Mouse (Mus musculus) forebrain, embryonic 16.5 days (tissue): ENCODE data around the gene Arhgap22. TPM values are rescaled to one million over a fixed set of nuclear protein-coding genes. Genes with fewer than 3 reads are reported as not detected.
A peak's percentile ranks its signal among the peaks of the same experiment; 100 is the strongest.

Source experiments
- ATAC-seq: fragments of 200-750 bp; cut with Nextera tagmentation; 2 replicates; pipeline ENCODE4 v1.8.0; 2017; ENCODE audit warnings: mild to moderate bottlenecking, moderate library complexity
- H3K27ac ChIP-seq: fragments of 300-500 bp; sonication (generic); 2 replicates; pipeline ENCODE4 v1.5.1; 2014; ENCODE audit warnings: low read length, control low read depth
- H3K27me3 ChIP-seq: fragments of 300-500 bp; sonication (generic); replicated peaks from 2 replicates; pipeline ENCODE4 v1.6.1; 2014; ENCODE audit warnings: low read length; ENCODE audit not compliant: control insufficient read depth, insufficient read depth
- H3K36me3 ChIP-seq: fragments of 300-500 bp; sonication (generic); 2 replicates; pipeline ENCODE4 v1.6.1; 2014; ENCODE audit not compliant: control insufficient read depth, insufficient read depth
- H3K4me1 ChIP-seq: fragments of 300-500 bp; sonication (generic); replicated peaks from 2 replicates; pipeline ENCODE4 v1.6.1; 2014; ENCODE audit warnings: low read length; ENCODE audit not compliant: control insufficient read depth, insufficient read depth
- H3K4me2 ChIP-seq: fragments of 300-500 bp; sonication (generic); 2 replicates; pipeline ENCODE4 v1.6.1; 2014; ENCODE audit warnings: mild to moderate bottlenecking, low read length, control low read depth
- H3K4me3 ChIP-seq: fragments of 300-500 bp; sonication (generic); replicated peaks from 2 replicates; pipeline ENCODE4 v1.5.1; 2014; ENCODE audit warnings: mild to moderate bottlenecking, low read length, control low read depth
- H3K9ac ChIP-seq: fragments of 300-500 bp; sonication (generic); replicated peaks from 2 replicates; pipeline ENCODE4 v1.6.1; 2014; ENCODE audit warnings: low read depth, low read length, control low read depth
- H3K9me3 ChIP-seq: fragments of 300-500 bp; sonication (generic); 2 replicates; pipeline ENCODE4 v1.6.1; 2016; ENCODE audit warnings: low read length; ENCODE audit not compliant: control insufficient read depth
- WGBS: fragments of 180-500 bp; shearing (Covaris S2); extraction: QIAGEN DNeasy Blood & Tissue Kit; methylation state at CpG from one replicate; pipeline ENCODE4 v1.1.7; 2014; 5-methylcytosine and 5-hydroxymethylcytosine counted together
- polyA plus RNA-seq: library from polyadenylated mRNA; unstranded; fragments of >200 nt; fragmentation: Nextera tagmentation; extraction: Ambion mirVana; gene quantifications from 2 replicates; pipeline ENCODE4 v1.2.1, GENCODE M21; 2015

Gene Arhgap22
- 0.47 and 1.1 TPM in 2 replicates for polyA plus RNA-seq

- Histone ChIP-seq H3K4me3 (peak within 1 kb of the TSS; percentile 36), H3K4me2 (peak within 1 kb of the TSS; percentile 60), H3K9ac (peak within 1 kb of the TSS; percentile 55), H3K4me1 (peaks cover 6% of the 10 kb centered on the region), H3K9me3 (no peaks in the 10 kb centered on the region), H3K36me3 (no peaks in the 10 kb centered on the region), H3K27ac (no peak within 1 kb of the TSS), H3K27me3 (peaks cover 4% of the 10 kb centered on the region; the same call in 1 of the 2 replicates)
- 14% methylated on average over 28 of the region's 28 CpGs for WGBS
- ATAC-seq = peak; percentile 84
These were observed at the start of gene Arhgap22 for GRCm38 (mm10) chr14:33213823-33214766. TSS of gene Arhgap22 (plus strand) at chr14:33214026.

GRCm38 (mm10) chr14:33168750-33169149 is 45.1 kb upstream of the Arhgap22 start:
- Histone ChIP-seq H3K4me1 (no peaks in the 10 kb centered on the region), H3K4me3 (no peak overlapping the region), H3K9ac (no peak overlapping the region), H3K36me3 (no peaks in the 10 kb centered on the region), H3K9me3 (no peaks in the 10 kb centered on the region), H3K4me2 (no peak overlapping the region), H3K27me3 (no peaks in the 10 kb centered on the region), H3K27ac (no peak overlapping the region)
- 85% methylated on average over 4 of the region's 4 CpGs for WGBS
- ATAC-seq = no peak

GRCm38 (mm10) chr14:33171942-33172341 is 41.9 kb upstream of the Arhgap22 start:
- H3K27ac ChIP-seq = no peak overlapping the region
- H3K4me3 ChIP-seq = no peak overlapping the region
- no peaks in the 10 kb centered on the region for H3K9me3 ChIP-seq
- ATAC-seq = no peak
- H3K36me3 ChIP-seq = no peaks in the 10 kb centered on the region
- no peak overlapping the region for H3K4me2 ChIP-seq
- H3K4me1 ChIP-seq = no peaks in the 10 kb centered on the region
- no peaks in the 10 kb centered on the region for H3K27me3 ChIP-seq
- H3K9ac ChIP-seq = no peak overlapping the region
- 85% methylated on average over 1 of the region's 1 CpGs for WGBS

- Histone ChIP-seq H3K27me3 (no peaks in the 10 kb centered on the region), H3K9me3 (no peaks in the 10 kb centered on the region), H3K4me2 (no peak overlapping the region), H3K36me3 (no peaks in the 10 kb centered on the region), H3K4me3 (no peak overlapping the region), H3K27ac (no peak overlapping the region), H3K4me1 (no peaks in the 10 kb centered on the region), H3K9ac (no peak overlapping the region)
- ATAC-seq = no peak
- 90% methylated on average over 4 of the region's 4 CpGs for WGBS
These were observed 38.6 kb upstream of the Arhgap22 start for GRCm38 (mm10) chr14:33175059-33175821.

GRCm38 (mm10) chr14:33180102-33180501 is 33.7 kb upstream of the Arhgap22 start:
- WGBS = 80% methylated on average over 5 of the region's 5 CpGs
- H3K4me1 ChIP-seq = no peaks in the 10 kb centered on the region
- H3K36me3 ChIP-seq = no peaks in the 10 kb centered on the region
- H3K27ac ChIP-seq = no peak overlapping the region
- ATAC-seq = no peak
- no peak overlapping the region for H3K9ac ChIP-seq
- no peak overlapping the region for H3K4me3 ChIP-seq
- no peaks in the 10 kb centered on the region for H3K9me3 ChIP-seq
- H3K4me2 ChIP-seq = no peak overlapping the region
- H3K27me3 ChIP-seq = no peaks in the 10 kb centered on the region

GRCm38 (mm10) chr14:33185068-33185800 is 28.6 kb upstream of the Arhgap22 start, which contains the start of gene Wdfy4:
TSS of gene Wdfy4 (minus strand) at chr14:33185508.
- no peak within 1 kb of the TSS for H3K9ac ChIP-seq
- no peaks in the 10 kb centered on the region for H3K36me3 ChIP-seq
- H3K4me1 ChIP-seq = no peaks in the 10 kb centered on the region
- no peak within 1 kb of the TSS for H3K4me2 ChIP-seq
- H3K27me3 ChIP-seq = no peaks in the 10 kb centered on the region
- WGBS = 88% methylated on average over 11 of the region's 11 CpGs
- no peak within 1 kb of the TSS for H3K4me3 ChIP-seq
- no peak for ATAC-seq
- no peaks in the 10 kb centered on the region for H3K9me3 ChIP-seq
- no peak within 1 kb of the TSS for H3K27ac ChIP-seq

GRCm38 (mm10) chr14:33187201-33187600 is 26.6 kb upstream of the Arhgap22 start:
- Histone ChIP-seq H3K27ac (no peak overlapping the region), H3K4me1 (no peaks in the 10 kb centered on the region), H3K27me3 (no peaks in the 10 kb centered on the region), H3K9ac (no peak overlapping the region), H3K4me2 (no peak overlapping the region), H3K4me3 (no peak overlapping the region), H3K36me3 (no peaks in the 10 kb centered on the region), H3K9me3 (no peaks in the 10 kb centered on the region)
- ATAC-seq = no peak
- WGBS = 37% methylated on average over 4 of the region's 4 CpGs

- no peaks in the 10 kb centered on the region for H3K36me3 ChIP-seq
- no peak overlapping the region for H3K4me2 ChIP-seq
- H3K4me1 ChIP-seq = no peaks in the 10 kb centered on the region
- H3K27ac ChIP-seq = no peak overlapping the region
- H3K9me3 ChIP-seq = no peaks in the 10 kb centered on the region
- no peak for ATAC-seq
- WGBS = 80% methylated on average over 10 of the region's 10 CpGs
- H3K27me3 ChIP-seq = no peaks in the 10 kb centered on the region
- H3K9ac ChIP-seq = no peak overlapping the region
- no peak overlapping the region for H3K4me3 ChIP-seq
These were observed 24.6 kb upstream of the Arhgap22 start for GRCm38 (mm10) chr14:33189230-33189629.
